Mouse (Mus musculus): ENCODE results near the gene Gm14226.

DNA sequence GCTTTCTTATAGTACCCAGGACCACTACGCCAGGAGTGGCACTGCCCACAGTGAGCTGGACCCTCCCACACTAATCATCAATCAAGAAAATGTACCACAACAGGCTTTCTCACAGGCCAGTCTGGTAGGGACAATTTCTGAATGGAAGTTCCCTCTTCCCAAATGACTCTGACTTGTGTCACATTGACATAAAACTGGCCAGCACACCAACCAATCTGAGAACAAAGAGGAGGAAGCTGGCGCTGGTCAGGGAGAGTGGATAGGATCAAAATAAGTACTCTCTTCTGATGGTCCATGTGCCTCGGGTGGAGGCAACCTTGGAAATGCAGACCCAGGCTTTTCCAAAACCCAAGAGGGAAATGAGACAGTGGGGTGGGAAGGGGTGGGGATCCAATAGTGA lies 26.5 kb downstream of the Gm14226 start:
- TF ChIP-seq POLR2A (IDR thresholded peaks at IDR 0.05; ENCODE audit: insufficient read depth, low read depth, low read length) (no peak), CTCF (IDR thresholded peaks at IDR 0.05; ENCODE audit: insufficient read depth, low read depth, low read length) (no peak)
